Mouse (Mus musculus): Measurements from ENCODE around the gene Kat5. TPM values are rescaled to one million over a fixed set of nuclear protein-coding genes. Genes with fewer than 3 reads are reported as not detected.

Kat5 gene
- polyA plus RNA-seq, 1 experiment from 2014 or later, result 25.5 TPM

DNA sequence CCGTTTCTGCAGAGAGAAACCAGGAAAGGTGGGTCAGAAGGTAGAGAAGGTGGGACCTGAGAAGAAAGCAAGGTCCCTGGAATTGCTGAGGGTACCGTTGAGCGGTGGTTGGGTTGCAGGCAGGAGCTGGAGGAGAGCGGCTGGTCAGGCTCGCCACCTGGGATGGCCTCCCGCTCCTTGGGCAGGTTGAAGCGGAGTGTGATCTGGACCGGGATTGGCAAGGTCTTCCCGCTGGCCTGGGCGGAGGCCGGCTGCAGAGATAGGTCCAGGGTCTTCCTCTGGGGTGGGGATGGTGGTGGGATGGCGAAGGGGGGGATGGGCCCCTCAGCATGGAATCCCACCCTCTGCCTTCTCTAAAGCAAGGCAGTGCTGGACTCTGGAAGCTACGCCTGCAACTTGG is 1.3 kb downstream of the Kat5 start:
- H3K36me3 ChIP-seq (ENCODE audit: insufficient read depth), result peaks cover 52% of the 10 kb centered on the region
- no peaks in the 10 kb centered on the region for H3K9me3 ChIP-seq (ENCODE audit: low read depth, low read length)
- no peak for DNase-seq
- 96% methylated on average over 13 of the region's 13 CpGs for WGBS
- peaks cover 6% of the 10 kb centered on the region; the same call in 1 of the 2 replicates for H3K4me1 ChIP-seq (ENCODE audit: insufficient read depth)
- TF ChIP-seq CTCF (IDR thresholded peaks at IDR 0.05; ENCODE audit: low read depth), result no peak
- peak overlapping the region; percentile 66 for H3K4me2 ChIP-seq
- peak overlapping the region; percentile 68 for H3K4me3 ChIP-seq (ENCODE audit: low read depth, low read length)
- H3K27me3 ChIP-seq (ENCODE audit: insufficient read depth, low read length), result no peaks in the 10 kb centered on the region
- no peak for ATAC-seq (ENCODE audit: insufficient read depth)
- H3K9ac ChIP-seq, result 0 out of 2 replicates have a peak overlapping the region, but pooled peaks have one; percentile 11
- H3K27ac ChIP-seq (ENCODE audit: low read depth), result no peak overlapping the region

GRCm38 (mm10) chr19:5607705-5608410 is 2.2 kb downstream of the Kat5 start:
- Histone ChIP-seq H3K9me3 (ENCODE audit: low read depth, low read length) (no peaks in the 10 kb centered on the region), H3K4me3 (ENCODE audit: low read depth, low read length) (no peak overlapping the region), H3K27ac (ENCODE audit: low read depth) (no peak overlapping the region), H3K27me3 (ENCODE audit: insufficient read depth, low read length) (no peaks in the 10 kb centered on the region), H3K4me2 (no peak overlapping the region; the same call in 1 of the 2 replicates), H3K9ac (no peak overlapping the region), H3K4me1 (ENCODE audit: insufficient read depth) (peaks cover 12% of the 10 kb centered on the region; the same call in 1 of the 2 replicates), H3K36me3 (ENCODE audit: insufficient read depth) (peaks cover 61% of the 10 kb centered on the region)
- ATAC-seq (ENCODE audit: insufficient read depth) (no peak), DNase-seq (no peak)
- no peak for TF ChIP-seq CTCF (IDR thresholded peaks at IDR 0.05; ENCODE audit: low read depth)
- WGBS, result 94% methylated on average over 26 of the region's 26 CpGs

DNA sequence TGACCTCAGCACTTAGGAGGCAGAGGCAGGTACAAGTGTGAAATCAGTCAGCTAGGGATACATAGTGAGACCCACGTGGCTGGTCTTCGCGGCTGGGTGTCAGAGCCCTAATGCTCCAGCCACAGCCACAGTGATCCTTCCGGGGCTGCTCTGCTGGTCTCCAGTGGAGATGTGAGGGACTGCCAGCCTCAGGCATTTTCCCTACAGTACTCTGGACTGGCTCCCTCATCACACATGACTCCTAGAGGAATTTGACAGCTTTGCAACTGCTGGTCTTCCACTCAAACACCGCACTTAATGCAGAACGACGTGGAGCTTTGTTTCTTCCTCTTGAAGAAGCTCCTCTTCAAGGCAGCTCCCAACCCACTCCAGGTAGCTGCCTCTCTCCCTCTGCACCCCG is 3.8 kb downstream of the Kat5 start:
- Histone ChIP-seq H3K4me1 (ENCODE audit: insufficient read depth) (peaks cover 17% of the 10 kb centered on the region; the same call in 1 of the 2 replicates), H3K9ac (no peak overlapping the region), H3K27ac (ENCODE audit: low read depth) (no peak overlapping the region), H3K4me3 (ENCODE audit: low read depth, low read length) (no peak overlapping the region), H3K36me3 (ENCODE audit: insufficient read depth) (peaks cover 62% of the 10 kb centered on the region), H3K4me2 (no peak overlapping the region), H3K27me3 (ENCODE audit: insufficient read depth, low read length) (no peaks in the 10 kb centered on the region), H3K9me3 (ENCODE audit: low read depth, low read length) (no peaks in the 10 kb centered on the region)
- peak; percentile 7; the same call in 1 of the 2 replicates for TF ChIP-seq CTCF (IDR thresholded peaks at IDR 0.05; ENCODE audit: low read depth)
- 82% methylated on average over 8 of the region's 8 CpGs for WGBS
- DNase-seq, result no peak
- ATAC-seq (ENCODE audit: insufficient read depth), result no peak

- 91% methylated on average over 7 of the region's 7 CpGs for WGBS
- H3K9me3 ChIP-seq (ENCODE audit: low read depth, low read length), result no peaks in the 10 kb centered on the region
- no peak overlapping the region for H3K27ac ChIP-seq (ENCODE audit: low read depth)
- no peak for ATAC-seq (ENCODE audit: insufficient read depth)
- no peaks in the 10 kb centered on the region for H3K27me3 ChIP-seq (ENCODE audit: insufficient read depth, low read length)
- H3K4me2 ChIP-seq, result no peak overlapping the region
- H3K36me3 ChIP-seq (ENCODE audit: insufficient read depth), result peaks cover 62% of the 10 kb centered on the region
- H3K4me3 ChIP-seq (ENCODE audit: low read depth, low read length), result no peak overlapping the region
- no peak overlapping the region for H3K9ac ChIP-seq
- no peak for DNase-seq
- no peak for TF ChIP-seq CTCF (IDR thresholded peaks at IDR 0.05; ENCODE audit: low read depth)
- peaks cover 17% of the 10 kb centered on the region; the same call in 1 of the 2 replicates for H3K4me1 ChIP-seq (ENCODE audit: insufficient read depth)
Observed at GRCm38 (mm10) chr19:5605126-5605525, 4.9 kb downstream of the Kat5 start.

GRCm38 (mm10) chr19:5603664-5604063 is 6.4 kb downstream of the Kat5 start:
- no peaks in the 10 kb centered on the region for H3K27me3 ChIP-seq (ENCODE audit: insufficient read depth, low read length)
- no peak overlapping the region for H3K4me2 ChIP-seq
- H3K27ac ChIP-seq (ENCODE audit: low read depth), result no peak overlapping the region
- TF ChIP-seq CTCF (IDR thresholded peaks at IDR 0.05; ENCODE audit: low read depth), result no peak
- no peaks in the 10 kb centered on the region for H3K9me3 ChIP-seq (ENCODE audit: low read depth, low read length)
- no peak overlapping the region for H3K4me3 ChIP-seq (ENCODE audit: low read depth, low read length)
- WGBS, result 90% methylated on average over 7 of the region's 7 CpGs
- H3K4me1 ChIP-seq (ENCODE audit: insufficient read depth), result peaks cover 12% of the 10 kb centered on the region; the same call in 1 of the 2 replicates
- ATAC-seq (ENCODE audit: insufficient read depth), result no peak
- peaks cover 59% of the 10 kb centered on the region for H3K36me3 ChIP-seq (ENCODE audit: insufficient read depth)
- H3K9ac ChIP-seq, result no peak overlapping the region
- DNase-seq, result no peak

GRCm38 (mm10) chr19:5601752-5602541 is 8.1 kb downstream of the Kat5 start, which contains the start of gene Rnaseh2c:
Rnaseh2c (plus strand) TSS chr19:5601873.
- no peaks in the 10 kb centered on the region for H3K9me3 ChIP-seq (ENCODE audit: low read depth, low read length)

DNA sequence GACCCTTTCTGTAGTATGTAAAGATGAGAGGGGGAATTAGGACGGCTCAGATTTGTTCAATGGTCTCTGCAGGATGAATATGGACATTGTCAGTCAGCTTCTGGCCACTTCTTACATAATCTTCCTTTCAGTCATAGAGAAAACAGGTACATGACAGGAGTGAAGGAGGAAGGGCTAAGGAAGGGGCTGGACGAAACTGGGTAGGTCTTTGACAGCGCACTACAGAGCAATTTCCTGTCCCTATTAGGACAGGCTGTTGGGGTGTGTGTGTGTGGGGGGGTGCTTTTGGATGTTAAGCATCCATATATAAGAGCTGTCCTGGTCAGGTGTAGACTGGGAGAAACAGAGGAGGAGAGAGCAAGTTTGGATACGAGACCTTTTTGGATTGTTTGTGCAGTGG is 10.8 kb downstream of the Kat5 start:
- no peak overlapping the region for H3K4me2 ChIP-seq
- no peak overlapping the region for H3K9ac ChIP-seq
- H3K27ac ChIP-seq (ENCODE audit: low read depth), result no peak overlapping the region
- no peak for TF ChIP-seq CTCF (IDR thresholded peaks at IDR 0.05; ENCODE audit: low read depth)
- DNase-seq (no peak), ATAC-seq (ENCODE audit: insufficient read depth) (no peak)
- H3K4me1 ChIP-seq (ENCODE audit: insufficient read depth), result peaks cover 11% of the 10 kb centered on the region; the same call in 1 of the 2 replicates
- no peak overlapping the region for H3K4me3 ChIP-seq (ENCODE audit: low read depth, low read length)
- no peaks in the 10 kb centered on the region for H3K27me3 ChIP-seq (ENCODE audit: insufficient read depth, low read length)
- no peaks in the 10 kb centered on the region for H3K9me3 ChIP-seq (ENCODE audit: low read depth, low read length)
- H3K36me3 ChIP-seq (ENCODE audit: insufficient read depth), result peaks cover 15% of the 10 kb centered on the region
- 72% methylated on average over 4 of the region's 4 CpGs for WGBS

More at GRCm38 (mm10) chr19:5601752-5602541, 8.1 kb downstream of the Kat5 start, which contains the start of gene Rnaseh2c:
- DNase-seq (peak; percentile 90), ATAC-seq (ENCODE audit: insufficient read depth) (peak; percentile 87)
- Histone ChIP-seq H3K36me3 (ENCODE audit: insufficient read depth) (peaks cover 42% of the 10 kb centered on the region), H3K27ac (ENCODE audit: low read depth) (peak within 1 kb of the TSS; percentile 88), H3K9ac (peak within 1 kb of the TSS; percentile 95), H3K4me3 (ENCODE audit: low read depth, low read length) (peak within 1 kb of the TSS; percentile 91), H3K4me1 (ENCODE audit: insufficient read depth) (peaks cover 11% of the 10 kb centered on the region; the same call in 1 of the 2 replicates), H3K27me3 (ENCODE audit: insufficient read depth, low read length) (no peaks in the 10 kb centered on the region), H3K4me2 (peak within 1 kb of the TSS; percentile 94)
- WGBS, result under 1% methylated on average over 64 of the region's 64 CpGs
- TF ChIP-seq CTCF (IDR thresholded peaks at IDR 0.05; ENCODE audit: low read depth), result no peak

All from lung, embryonic 14.5 days (tissue).